Mouse (Mus musculus) forebrain, embryonic 10.5 days (tissue): ENCODE data around the gene Obscn. TPM values are rescaled to one million over a fixed set of nuclear protein-coding genes. Genes with fewer than 3 reads are reported as not detected.

Experiments
- DNase-seq: peaks from one replicate; pipeline ENCODE4 v3.0.0-alpha.2; 2017; ENCODE audit warnings: low spot score; ENCODE audit errors: extremely low spot score
- H3K27ac ChIP-seq: fragments of 300-500 bp; sonication (generic); 2 replicates; pipeline ENCODE4 v1.5.1; 2016; ENCODE audit warnings: mild to moderate bottlenecking
- H3K27me3 ChIP-seq: fragments of 300-500 bp; sonication (generic); 2 replicates; pipeline ENCODE4 v1.6.1; 2016; ENCODE audit warnings: mild to moderate bottlenecking; ENCODE audit not compliant: poor library complexity, severe bottlenecking
- H3K36me3 ChIP-seq: fragments of 300-500 bp; sonication (generic); replicated peaks from 2 replicates; pipeline ENCODE4 v1.6.1; 2016; ENCODE audit warnings: mild to moderate bottlenecking, moderate library complexity
- H3K4me1 ChIP-seq: fragments of 300-500 bp; sonication (generic); 2 replicates; pipeline ENCODE4 v1.6.1; 2016
- H3K4me3 ChIP-seq: fragments of 300-500 bp; sonication (generic); 2 replicates; pipeline ENCODE4 v1.5.1; 2016; ENCODE audit warnings: mild to moderate bottlenecking, moderate library complexity
- H3K9me3 ChIP-seq: fragments of 300-500 bp; sonication (generic); 2 replicates; pipeline ENCODE4 v1.6.1; 2016; ENCODE audit warnings: mild to moderate bottlenecking, moderate library complexity
- WGBS: fragments of 180-500 bp; shearing (Covaris S2); methylation state at CpG from one replicate; pipeline ENCODE4 v1.1.7; 2016; 5-methylcytosine and 5-hydroxymethylcytosine counted together
- microRNA-seq: library from miRNA; unstranded; fragments of <30 nt; microRNA quantifications from one replicate; pipeline ENCODE4, GENCODE M21; 2017
- polyA plus RNA-seq: library from polyadenylated mRNA; unstranded; fragments of >200 nt; fragmentation: Nextera tagmentation; extraction: Ambion mirVana; gene quantifications from 2 replicates; pipeline ENCODE4 v1.2.1, GENCODE M21; 2016

Obscn gene
- polyA plus RNA-seq, 1 experiment from 2014 or later = 0.01 TPM

DNA sequence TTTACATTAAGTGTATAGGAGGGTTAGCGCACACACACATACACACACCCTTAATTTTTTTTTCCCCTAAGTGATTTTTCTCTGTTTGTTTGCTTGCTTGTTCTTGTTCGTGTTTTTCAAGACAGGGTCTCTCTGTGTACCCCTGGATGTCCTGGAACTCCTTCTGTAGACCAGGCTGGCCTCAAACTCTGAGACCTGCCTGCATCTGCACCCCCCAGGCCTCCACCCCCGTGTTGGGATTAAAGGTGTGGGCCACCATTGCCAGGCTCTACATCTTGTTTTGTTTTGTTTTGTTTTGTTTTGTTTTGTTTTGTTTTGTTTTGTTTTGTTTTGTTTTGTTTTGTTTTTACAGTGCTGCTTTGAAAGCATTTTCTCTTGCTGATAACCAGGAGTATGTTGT, 188.9 kb downstream of the Obscn start:
- Histone ChIP-seq H3K9me3 (no peaks in the 10 kb centered on the region), H3K4me1 (peaks cover 37% of the 10 kb centered on the region), H3K4me3 (no peak overlapping the region), H3K36me3 (no peaks in the 10 kb centered on the region), H3K27ac (no peak overlapping the region), H3K27me3 (peaks cover 56% of the 10 kb centered on the region)
- DNase-seq = no peak
- 83% methylated on average over 3 of the region's 3 CpGs for WGBS

Small RNAs within 50 kb of the gene (microRNA-seq; reads per million reads assigned to microRNA genes)
- gene Gm44313 = not detected

Other genes with a start within 250 kb of the Obscn start
- gene Zfp39, start 232.2 kb downstream of the Obscn start, polyA plus RNA-seq = 5.8 and 6.4 TPM in 2 replicates
- 0.05 TPM in 1 of 2 replicates, not detected in the other for gene Btnl10, start 218.5 kb downstream of the Obscn start, polyA plus RNA-seq
- gene Rnf187, start 197.5 kb downstream of the Obscn start, polyA plus RNA-seq = 265 and 273 TPM in 2 replicates
- gene Hist3h2ba, start 187.5 kb downstream of the Obscn start, polyA plus RNA-seq = 22.7 and 36.5 TPM in 2 replicates
- 15.1 and 19.4 TPM in 2 replicates for gene Hist3h2a, start 181.7 kb downstream of the Obscn start, polyA plus RNA-seq
- gene Trim17, start 181.7 kb downstream of the Obscn start, polyA plus RNA-seq = 0.19 and 0.31 TPM in 2 replicates
- 18.5 and 19.6 TPM in 2 replicates for gene Trim11, start 158.3 kb downstream of the Obscn start, polyA plus RNA-seq
- 5.2 and 6.1 TPM in 2 replicates for gene Iba57, start 27.3 kb upstream of the Obscn start, polyA plus RNA-seq
- not detected in 2 replicates for gene Gjc2, start 46.8 kb upstream of the Obscn start, polyA plus RNA-seq
- gene Guk1, start 55.8 kb upstream of the Obscn start, polyA plus RNA-seq = 129 and 135 TPM in 2 replicates
- gene Mrpl55, start 66.1 kb upstream of the Obscn start, polyA plus RNA-seq = 123 and 130 TPM in 2 replicates
- gene 2310033P09Rik, start 71.9 kb upstream of the Obscn start, polyA plus RNA-seq = 44.8 and 46.8 TPM in 2 replicates
- gene Arf1, start 91.9 kb upstream of the Obscn start, polyA plus RNA-seq = 613 and 629 TPM in 2 replicates
- gene Wnt3a, start 154.3 kb upstream of the Obscn start, polyA plus RNA-seq = 8.4 and 11.8 TPM in 2 replicates
- gene Wnt9a, start 170.5 kb upstream of the Obscn start, polyA plus RNA-seq = 9.9 and 10.9 TPM in 2 replicates
- gene Prss38, start 239.3 kb upstream of the Obscn start, polyA plus RNA-seq = not detected in 2 replicates